Mouse (Mus musculus) thymus, postnatal 4 days (tissue): ENCODE results near the gene Tfeb.
A peak's percentile ranks its signal among the peaks of the same experiment; 100 is the strongest.

ENCODE experiments used
- DNase-seq: peaks from one replicate; pipeline ENCODE4 v3.0.0; 2021

Tfeb gene

GRCm38 (mm10) chr17:47712889-47713571 lies 23.8 kb upstream of the Tfeb start:
- no peak for DNase-seq

DNA sequence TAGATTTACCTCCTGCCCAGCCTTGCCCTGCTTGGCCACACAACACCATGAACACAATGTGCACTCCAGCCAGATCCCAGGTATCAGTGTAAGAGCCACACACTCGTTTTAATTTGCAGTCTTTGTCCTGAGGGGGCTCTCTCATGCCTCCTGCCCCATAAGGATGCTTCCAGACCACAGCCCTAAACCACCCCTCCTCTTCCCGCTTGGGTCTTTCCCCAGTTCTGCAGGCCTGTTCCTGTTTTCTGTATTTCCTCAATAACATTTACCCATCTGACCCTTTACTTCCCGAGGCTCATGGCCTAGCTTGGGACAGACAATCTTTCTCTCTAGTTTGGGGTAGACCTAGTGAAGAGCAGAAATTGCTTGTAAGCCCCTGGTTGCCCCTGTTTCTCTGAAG lies 21.8 kb upstream of the Tfeb start:
- no peak for DNase-seq

DNA sequence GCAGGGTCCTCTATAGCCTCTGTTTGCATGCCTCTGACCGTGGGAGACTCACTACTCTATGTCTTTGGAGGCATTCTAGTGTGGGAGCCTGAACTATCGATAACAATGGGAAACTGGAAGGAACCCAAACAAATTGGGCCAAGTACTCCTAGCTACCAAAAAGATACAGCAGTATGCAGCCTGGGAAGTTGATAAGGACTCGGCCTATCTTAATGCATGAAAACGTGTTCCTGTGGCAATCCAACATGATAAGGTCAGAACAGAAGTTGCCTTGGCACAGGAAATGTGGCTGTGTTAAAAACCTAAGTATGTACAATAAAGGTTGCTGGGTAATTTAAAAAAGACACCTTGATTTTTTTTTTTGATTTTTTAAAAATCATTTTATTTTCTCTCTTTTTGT lies 15.6 kb upstream of the Tfeb start:
- DNase-seq: no peak

DNA sequence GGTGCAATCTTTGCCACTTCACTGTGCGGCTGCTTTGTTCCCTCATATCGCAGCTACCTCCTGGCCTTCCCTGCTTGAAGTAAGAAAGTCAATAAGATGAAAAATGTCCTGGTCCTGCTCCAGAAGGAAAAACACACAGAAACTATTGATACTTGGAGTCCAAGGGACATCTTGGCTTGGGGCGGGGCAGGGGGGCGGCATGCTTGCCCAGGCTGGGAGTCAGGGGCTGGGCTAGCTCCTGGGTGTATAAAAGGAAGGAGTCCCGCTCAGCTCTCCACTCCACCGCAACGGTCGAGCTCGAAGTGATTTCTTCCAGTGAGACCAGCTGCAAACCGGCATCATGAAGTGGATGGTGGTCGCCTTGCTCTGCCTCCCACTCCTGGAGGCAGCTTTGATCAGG lies 10.3 kb upstream of the Tfeb start, which contains the start of gene Pgc:
Gene Pgc (plus strand): TSS at position 277 of the 400 bp plus-strand sequence.
- no peak for DNase-seq

DNA sequence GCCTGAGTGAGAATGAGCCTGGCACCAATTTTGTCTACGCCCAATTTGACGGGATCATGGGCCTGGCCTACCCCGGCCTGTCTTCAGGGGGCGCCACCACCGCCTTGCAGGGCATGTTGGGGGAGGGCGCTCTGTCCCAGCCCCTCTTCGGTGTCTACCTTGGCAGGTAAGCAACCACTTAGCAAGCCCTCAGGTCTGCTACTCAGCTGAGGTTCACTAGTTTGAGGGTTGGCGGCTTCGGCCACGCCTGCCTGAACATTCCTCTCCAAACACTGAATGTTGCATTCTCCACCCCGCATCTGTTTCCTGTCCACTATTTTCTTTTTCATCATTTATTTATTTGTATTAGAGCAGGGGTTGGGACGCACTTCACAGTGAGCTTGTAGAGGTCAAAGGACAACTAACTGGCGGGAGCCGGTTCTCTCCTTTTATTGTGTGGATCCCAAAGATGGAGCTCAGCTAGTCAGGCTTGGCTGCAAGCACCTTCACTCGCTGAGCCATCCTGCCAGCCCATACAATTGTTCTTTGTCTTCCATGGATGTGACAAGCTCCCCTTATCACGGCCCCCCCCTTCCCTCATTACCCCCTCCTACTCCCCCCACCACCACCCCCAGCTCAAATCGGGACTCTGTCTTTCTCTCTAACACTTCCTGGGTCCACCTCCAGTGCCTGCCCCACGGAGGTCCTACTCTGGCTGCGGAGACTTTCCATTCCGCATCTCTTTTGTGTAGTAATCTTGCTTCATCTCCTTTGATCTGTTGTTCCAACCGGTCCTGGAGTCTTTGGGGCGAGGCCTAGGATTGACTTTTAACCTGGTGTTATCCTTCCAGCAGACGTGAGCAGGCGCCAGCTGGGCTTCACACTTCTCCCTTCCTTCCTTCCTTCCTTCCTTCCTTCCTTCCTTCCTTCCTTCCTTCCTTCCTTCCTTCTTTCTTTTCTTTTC lies 5.9 kb upstream of the Tfeb start:
- DNase-seq: peak; percentile 24

- no peak for DNase-seq
Measured at GRCm38 (mm10) chr17:47735553-47736100, 1.2 kb upstream of the Tfeb start.

DNA sequence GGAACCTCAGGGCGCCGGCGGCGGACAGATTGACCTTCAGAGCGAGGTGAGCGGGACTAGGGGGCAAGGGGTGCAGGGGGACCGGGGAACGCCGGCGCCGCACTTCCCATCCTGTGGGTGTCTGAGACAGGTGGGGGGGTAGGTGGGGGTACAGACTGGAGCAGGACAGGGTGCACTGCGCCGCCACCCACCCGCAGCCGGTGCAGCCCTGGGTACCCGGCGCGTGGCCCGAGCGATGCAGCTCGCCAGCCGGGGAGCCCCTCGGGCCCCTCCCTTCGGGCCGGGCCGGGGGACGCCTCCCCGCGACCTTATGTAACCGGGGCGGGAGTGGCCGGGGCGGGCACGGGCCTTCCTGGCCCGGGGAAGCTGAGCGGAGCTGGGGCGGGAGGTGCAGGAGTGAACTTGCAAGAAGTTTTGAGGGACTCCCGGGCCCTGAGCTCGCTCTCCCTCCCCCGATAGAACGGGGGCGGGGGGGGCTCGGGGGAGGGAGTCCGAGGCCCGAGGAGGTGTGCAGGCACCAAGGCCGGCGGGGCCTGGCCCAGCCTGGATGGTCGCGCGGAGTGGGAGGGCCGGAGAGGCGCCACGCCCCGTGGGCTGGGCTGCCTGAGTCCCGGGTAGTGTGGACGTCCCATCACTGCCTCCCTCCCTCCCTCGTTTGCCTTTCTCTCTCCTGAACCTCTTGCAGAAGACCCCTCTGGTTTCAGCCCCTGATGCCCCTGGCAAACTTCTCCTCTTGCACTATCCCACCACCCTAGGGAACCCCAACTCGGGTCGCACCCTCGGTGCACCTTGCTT lies 638 bp downstream of the Tfeb start:
- DNase-seq: peak; percentile 63

DNA sequence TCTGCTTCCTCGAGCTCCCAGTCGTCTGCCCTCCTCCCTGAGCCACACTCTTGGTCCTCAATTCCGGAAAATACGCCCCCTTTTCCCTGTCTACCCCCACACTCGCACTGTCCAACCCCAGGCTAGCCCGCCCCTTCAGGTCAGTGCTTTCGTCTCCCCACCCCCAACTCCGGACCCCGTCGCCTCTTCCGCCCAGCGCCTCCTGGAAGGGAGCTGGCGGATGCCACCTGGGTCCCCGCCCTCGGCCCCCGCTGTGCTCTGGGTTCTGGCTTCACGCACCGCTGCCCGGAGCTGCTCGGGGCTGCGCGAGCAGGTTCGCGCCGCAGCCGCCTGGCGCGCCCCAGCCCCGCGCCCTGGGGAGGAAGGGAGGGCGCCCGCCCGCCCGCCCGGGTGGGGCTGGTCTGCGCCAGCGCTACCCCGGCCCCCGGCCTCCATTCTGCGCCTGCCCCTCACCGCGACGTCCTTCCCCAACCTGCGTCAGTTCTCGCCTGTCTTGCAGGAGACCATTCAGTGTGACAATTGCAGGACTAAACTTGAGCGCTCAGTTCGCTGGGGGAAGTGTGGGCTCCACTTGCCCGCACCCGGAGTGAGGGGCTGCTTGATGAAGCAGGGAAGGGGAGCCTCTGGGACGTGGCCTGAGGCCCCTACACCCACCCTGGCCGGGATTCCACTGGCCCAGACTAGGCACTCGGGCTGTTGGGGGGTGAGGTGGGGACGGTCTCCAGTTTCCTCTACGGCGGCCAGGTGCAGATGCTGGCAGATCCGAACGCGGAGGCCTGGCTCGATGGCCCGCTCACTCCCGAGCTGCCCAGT lies 1.4 kb downstream of the Tfeb start:
- peak; percentile 72 for DNase-seq

- DNase-seq: peak; percentile 57
Measured at GRCm38 (mm10) chr17:47738879-47739798, 2.3 kb downstream of the Tfeb start.

- DNase-seq: peak; percentile 32
Measured at GRCm38 (mm10) chr17:47740186-47740585, 3.4 kb downstream of the Tfeb start.

DNA sequence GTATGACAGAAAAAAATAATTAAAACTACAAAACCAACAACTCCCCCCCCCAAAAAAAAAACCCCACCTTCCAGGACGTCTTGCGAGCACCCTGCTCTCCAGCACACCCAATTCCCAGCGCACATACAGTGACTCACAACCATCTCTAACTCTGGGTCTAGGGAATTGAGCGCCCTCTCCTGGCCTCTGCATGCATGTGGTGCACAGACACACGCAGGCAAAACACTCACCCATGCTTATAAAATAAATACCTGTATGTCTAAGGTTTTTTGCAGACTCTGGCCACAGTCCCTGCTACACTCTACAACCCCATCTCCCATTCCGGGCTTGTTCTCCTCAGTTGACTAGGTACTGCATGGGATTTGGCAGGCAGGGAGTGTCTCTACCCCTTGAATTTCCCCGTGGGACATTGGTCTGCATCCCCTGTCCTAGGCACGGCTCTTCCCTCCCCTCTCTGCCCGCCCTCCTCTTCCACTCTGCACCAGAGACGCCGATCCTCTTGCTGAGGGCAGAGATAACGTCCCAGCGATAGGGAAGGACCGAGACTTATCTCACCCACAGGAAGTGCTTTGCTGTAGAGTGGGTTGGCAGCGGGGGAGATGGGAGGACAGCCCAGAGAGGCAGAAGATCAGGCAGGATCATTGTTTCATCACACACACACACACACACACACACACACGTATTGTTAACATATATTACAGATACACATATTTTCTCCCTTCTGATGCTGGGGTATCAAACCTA lies 6.3 kb downstream of the Tfeb start:
- peak; percentile 65 for DNase-seq

DNA sequence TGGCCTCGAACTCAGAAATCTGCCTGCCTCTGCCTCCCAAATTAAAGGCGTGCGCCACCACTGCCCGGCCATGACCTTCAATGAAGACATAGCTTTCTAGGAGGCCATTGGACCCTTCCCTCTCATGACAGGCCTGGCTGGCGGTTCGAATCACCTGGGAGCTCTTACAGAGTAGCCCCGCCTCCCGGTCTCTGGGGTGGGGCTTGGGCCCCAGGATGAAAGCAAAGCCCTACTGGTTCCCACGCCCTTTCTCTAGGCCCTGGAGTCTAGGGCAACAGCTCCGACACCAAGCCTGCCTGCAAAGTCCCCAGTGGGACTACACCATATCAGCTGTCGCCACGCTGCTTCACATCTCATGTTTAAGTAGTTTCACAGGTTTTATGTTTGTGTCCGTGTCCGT lies 7.3 kb downstream of the Tfeb start:
- DNase-seq: no peak

GRCm38 (mm10) chr17:47744746-47745368 lies 8.0 kb downstream of the Tfeb start:
- DNase-seq: peak; percentile 59

DNA sequence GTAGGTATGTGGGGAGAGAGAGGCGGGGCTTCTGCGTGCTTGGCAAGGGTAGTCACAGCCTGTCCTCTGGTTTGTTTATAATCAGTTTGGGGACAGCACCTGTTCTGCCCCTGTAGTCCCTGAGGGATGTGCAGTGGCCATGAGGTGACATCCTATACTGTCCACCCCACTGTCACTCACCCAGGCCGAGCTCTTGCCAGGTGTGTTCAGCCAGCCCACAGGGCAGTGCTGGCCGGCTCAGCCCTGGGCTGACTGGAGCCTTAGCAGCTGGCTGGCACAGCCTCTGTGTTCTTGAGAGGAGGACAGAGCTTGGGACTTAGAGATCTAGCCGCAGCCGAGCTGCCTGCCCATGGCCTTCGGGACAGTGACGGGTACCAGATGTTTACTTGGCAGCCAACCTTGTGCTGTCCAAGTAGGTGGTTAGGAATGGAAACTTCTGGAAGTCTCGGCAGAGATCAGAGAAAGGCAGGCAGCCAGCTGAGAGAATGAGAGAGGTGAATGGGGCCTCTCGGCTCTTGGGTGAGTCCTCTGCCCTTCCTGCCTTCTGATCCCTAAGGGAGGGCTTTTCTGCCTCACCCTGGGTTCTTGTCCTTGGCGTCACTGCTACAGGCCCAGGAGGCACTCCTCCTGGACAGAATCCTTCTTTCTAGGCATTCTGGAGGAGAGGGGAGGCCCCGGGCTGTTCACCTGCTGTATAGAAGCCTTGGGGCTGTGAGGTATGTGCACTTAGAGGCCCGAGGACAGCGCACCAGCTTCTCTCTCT lies 12.1 kb downstream of the Tfeb start:
- DNase-seq: no peak

GRCm38 (mm10) chr17:47749626-47750025 lies 12.8 kb downstream of the Tfeb start:
- no peak for DNase-seq

- DNase-seq: no peak
Measured at GRCm38 (mm10) chr17:47750101-47750500, 13.3 kb downstream of the Tfeb start.

GRCm38 (mm10) chr17:47751811-47752210 lies 15.0 kb downstream of the Tfeb start:
- DNase-seq: no peak

- no peak for DNase-seq
Measured at GRCm38 (mm10) chr17:47753130-47753775, 16.4 kb downstream of the Tfeb start.
